Mouse (Mus musculus): Measurements from ENCODE around the gene Slc25a11.
A peak's percentile ranks its signal among the peaks of the same experiment; 100 is the strongest.

The Slc25a11 gene

GRCm38 (mm10) chr11:70668335-70668770 lies 21.1 kb upstream of the Slc25a11 start:
- no peak for ATAC-seq (ENCODE audit: low TSS enrichment)

GRCm38 (mm10) chr11:70667271-70668150 lies 20.2 kb upstream of the Slc25a11 start:
- ATAC-seq (ENCODE audit: low TSS enrichment): no peak

- no peak for ATAC-seq (ENCODE audit: low TSS enrichment)
These were observed 19.4 kb upstream of the Slc25a11 start for GRCm38 (mm10) chr11:70666687-70667086.

GRCm38 (mm10) chr11:70664741-70665140 lies 17.5 kb upstream of the Slc25a11 start:
- no peak for ATAC-seq (ENCODE audit: low TSS enrichment)

GRCm38 (mm10) chr11:70663957-70664356 lies 16.7 kb upstream of the Slc25a11 start:
- ATAC-seq (ENCODE audit: low TSS enrichment): no peak

- ATAC-seq (ENCODE audit: low TSS enrichment): no peak
These were observed 15.8 kb upstream of the Slc25a11 start for GRCm38 (mm10) chr11:70663101-70663500.

GRCm38 (mm10) chr11:70660571-70660970 lies 13.3 kb upstream of the Slc25a11 start:
- ATAC-seq (ENCODE audit: low TSS enrichment): no peak

- no peak for ATAC-seq (ENCODE audit: low TSS enrichment)
These were observed 11.7 kb upstream of the Slc25a11 start for GRCm38 (mm10) chr11:70658942-70659341.

- no peak for ATAC-seq (ENCODE audit: low TSS enrichment)
These were observed 11.2 kb upstream of the Slc25a11 start for GRCm38 (mm10) chr11:70658521-70658920.

- no peak for ATAC-seq (ENCODE audit: low TSS enrichment)
These were observed 10.7 kb upstream of the Slc25a11 start for GRCm38 (mm10) chr11:70657991-70658390.

GRCm38 (mm10) chr11:70657573-70657972 lies 10.3 kb upstream of the Slc25a11 start:
- ATAC-seq (ENCODE audit: low TSS enrichment): no peak

GRCm38 (mm10) chr11:70656964-70657363 lies 9.7 kb upstream of the Slc25a11 start, which contains the start of gene Eno3:
TSS of gene Eno3 (plus strand) at chr11:70657202.
- ATAC-seq (ENCODE audit: low TSS enrichment): no peak

GRCm38 (mm10) chr11:70656456-70656927 lies 9.2 kb upstream of the Slc25a11 start:
- ATAC-seq (ENCODE audit: low TSS enrichment): no peak

GRCm38 (mm10) chr11:70655571-70656455 lies 8.5 kb upstream of the Slc25a11 start:
- no peak for ATAC-seq (ENCODE audit: low TSS enrichment)

- ATAC-seq (ENCODE audit: low TSS enrichment): peak; percentile 58
These were observed 7.8 kb upstream of the Slc25a11 start for GRCm38 (mm10) chr11:70654923-70655570.

- ATAC-seq (ENCODE audit: low TSS enrichment): peak; percentile 65
These were observed 7.1 kb upstream of the Slc25a11 start, which contains the start of gene Pfn1 for GRCm38 (mm10) chr11:70654198-70654922. TSS of gene Pfn1 (minus strand) at chr11:70654644.

GRCm38 (mm10) chr11:70653345-70654197 lies 6.3 kb upstream of the Slc25a11 start:
- ATAC-seq (ENCODE audit: low TSS enrichment): peak; percentile 10; the same call in 1 of the 2 replicates

GRCm38 (mm10) chr11:70652884-70653344 lies 5.6 kb upstream of the Slc25a11 start:
- ATAC-seq (ENCODE audit: low TSS enrichment): no peak

- no peak for ATAC-seq (ENCODE audit: low TSS enrichment)
These were observed 5.0 kb upstream of the Slc25a11 start for GRCm38 (mm10) chr11:70652029-70652883.
